Mouse (Mus musculus) left cerebral cortex, postnatal 36 days (tissue): ENCODE measurements around the gene Map3k13. TPM values are rescaled to one million over a fixed set of nuclear protein-coding genes. Genes with fewer than 3 reads are reported as not detected.

Source experiments
- DNase-seq, 2 experiments: peaks; one replicate each; pipeline ENCODE4 v3.0.0; 2021 to 2022; ENCODE audit warnings: low spot score in 2 of 2, mixed read lengths in 1 of 2
- intact Hi-C: fragments of 180-260 bp; cut with DNase I; formaldehyde crosslinking; loops from one replicate; pipeline ENCODE4 v1.15.1; 2025
- total RNA-seq, 2 experiments: library from RNA; stranded (reverse); gene quantifications; 2 replicates each; pipeline ENCODE4 v1.2.3; 2021

Map3k13 gene
- total RNA-seq, 2 experiments from 2014 or later = 13.6 to 16.8 TPM

DNA sequence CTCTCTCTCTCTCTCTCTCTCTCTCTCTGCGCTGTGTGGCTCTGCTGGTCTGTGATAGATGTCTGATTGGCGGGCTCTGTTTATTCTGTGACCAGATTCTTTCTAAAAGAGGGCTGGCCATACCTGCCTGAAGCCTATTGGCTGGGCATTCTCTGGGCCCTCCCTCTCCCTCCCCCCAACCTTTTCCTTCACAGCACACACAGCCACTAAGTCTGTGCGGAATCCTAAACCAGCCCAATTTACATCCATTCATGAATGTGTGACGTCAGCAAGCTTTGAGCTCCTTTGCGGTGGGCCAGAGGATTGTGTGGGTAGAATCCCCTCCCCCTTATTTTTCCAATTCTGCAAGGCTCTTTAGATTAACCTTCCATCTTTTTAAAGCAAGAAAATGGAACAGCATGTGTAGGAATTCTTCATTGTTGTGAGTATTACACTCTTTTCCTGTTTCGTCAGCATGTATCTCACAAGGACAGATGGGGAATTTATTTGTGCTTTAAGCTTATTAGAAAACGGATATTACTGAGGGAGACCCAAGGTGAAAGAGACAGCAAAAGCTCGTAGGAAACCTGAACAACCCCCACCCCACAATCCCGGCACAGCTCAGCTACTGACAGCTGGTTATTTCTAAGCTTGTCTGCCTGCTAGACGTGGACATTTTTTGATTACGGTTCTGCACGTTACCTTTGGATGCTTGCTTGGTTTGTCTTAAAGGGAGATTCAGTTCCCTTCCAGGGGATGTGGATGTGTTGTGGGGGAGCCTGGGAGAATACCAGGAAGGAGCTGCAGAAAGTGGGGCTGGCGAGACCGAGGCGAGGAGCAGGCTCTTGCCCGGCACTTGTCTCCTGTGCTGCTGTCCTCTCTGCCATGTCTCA, 51.9 kb downstream of the Map3k13 start:
- DNase-seq = peak; percentile 63 to 66
- intact Hi-C loops = loop anchor here (5.0 kb wide), 2 partner anchors 61 to 161 kb away; partner anchors contain the start of gene Senp2

DNA sequence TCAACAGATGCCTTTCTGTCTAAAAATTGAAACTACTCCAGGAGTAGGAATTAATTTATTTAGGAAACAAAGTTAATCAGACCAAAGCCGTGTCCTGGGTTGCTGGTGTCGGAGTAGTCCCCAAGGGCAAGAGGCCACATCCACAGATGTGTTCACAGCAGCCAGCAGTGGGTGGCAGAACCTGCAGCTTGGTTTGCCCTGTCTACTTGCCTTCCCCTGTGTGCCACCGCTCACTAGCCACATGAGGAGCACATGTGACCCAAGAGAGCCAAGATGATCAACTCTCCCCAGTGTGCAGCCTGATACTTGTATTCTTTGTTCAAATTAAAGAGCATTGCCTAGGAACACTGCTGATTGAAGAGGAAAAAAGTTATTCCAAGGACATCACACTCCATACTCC, 54.3 kb downstream of the Map3k13 start:
- intact Hi-C loops = loop anchor here (5.0 kb wide), 2 partner anchors 59 to 159 kb away; partner anchors contain the start of gene Senp2
- no peak for DNase-seq

DNA sequence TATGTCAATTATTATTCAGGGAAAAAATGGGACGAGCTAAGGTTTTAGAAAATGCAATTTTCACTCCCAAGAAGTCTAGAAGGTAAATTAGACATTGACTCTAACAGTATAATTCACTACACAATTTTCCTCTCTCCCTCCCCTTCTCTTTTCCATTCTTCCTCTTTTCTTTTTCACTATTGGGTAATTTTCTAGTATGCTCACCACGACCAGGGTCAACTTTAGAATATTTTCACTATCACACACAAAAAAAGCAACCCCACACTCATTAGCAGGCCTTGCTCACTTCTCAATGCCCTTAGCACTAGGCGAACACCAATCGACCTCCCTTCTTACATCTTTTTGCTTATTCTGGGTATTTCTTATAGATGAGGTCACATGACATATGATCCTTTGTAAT, 54.7 kb downstream of the Map3k13 start:
- no peak for DNase-seq
- intact Hi-C loops = loop anchor here (5.0 kb wide), 2 partner anchors 58 to 158 kb away; partner anchors contain the start of gene Senp2

DNA sequence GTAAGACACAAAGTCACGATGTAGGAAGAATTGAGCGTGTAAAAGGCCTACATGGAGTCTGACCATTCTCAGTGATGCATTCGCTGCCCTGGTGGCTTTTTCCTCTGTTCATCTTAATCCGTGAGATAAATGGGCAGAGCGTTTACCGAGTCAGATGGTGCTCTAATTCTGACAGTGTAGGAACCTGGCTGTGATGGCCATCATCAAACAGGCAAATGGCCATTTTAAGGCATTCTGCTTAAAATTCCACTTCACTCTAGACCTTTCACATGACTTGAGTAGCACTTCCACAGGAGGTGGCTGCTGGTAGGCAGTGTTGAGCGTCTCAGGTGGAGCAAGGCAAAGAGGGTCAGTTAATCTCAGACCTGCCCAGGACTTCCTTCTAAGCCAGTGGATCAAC, 58.2 kb downstream of the Map3k13 start:
- no peak for DNase-seq
- intact Hi-C loops = no loop called here

DNA sequence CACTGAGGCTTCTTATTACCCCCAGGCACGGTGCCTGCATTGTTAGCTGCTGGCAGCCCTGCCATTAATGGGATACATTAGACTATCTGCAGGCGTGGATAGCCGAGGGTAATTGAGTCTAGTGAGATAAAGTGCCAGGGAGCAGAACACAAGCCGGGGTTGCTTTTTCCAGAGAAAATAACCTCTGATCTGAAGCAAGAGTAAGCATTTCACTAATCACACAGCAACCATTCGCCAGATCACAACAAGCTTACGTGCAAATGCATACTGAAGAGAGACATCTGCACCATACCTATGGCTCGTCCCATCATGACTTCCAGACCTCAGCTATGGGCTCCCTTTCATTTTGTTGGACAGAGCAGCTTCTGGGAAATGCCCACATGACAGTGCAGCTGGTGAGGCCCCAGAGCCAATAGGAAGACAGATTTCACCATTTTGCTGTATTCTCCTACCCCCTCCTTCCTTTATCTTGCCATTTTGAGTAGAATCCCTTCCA, 59.3 kb downstream of the Map3k13 start:
- intact Hi-C loops = no loop called here
- no peak for DNase-seq

DNA sequence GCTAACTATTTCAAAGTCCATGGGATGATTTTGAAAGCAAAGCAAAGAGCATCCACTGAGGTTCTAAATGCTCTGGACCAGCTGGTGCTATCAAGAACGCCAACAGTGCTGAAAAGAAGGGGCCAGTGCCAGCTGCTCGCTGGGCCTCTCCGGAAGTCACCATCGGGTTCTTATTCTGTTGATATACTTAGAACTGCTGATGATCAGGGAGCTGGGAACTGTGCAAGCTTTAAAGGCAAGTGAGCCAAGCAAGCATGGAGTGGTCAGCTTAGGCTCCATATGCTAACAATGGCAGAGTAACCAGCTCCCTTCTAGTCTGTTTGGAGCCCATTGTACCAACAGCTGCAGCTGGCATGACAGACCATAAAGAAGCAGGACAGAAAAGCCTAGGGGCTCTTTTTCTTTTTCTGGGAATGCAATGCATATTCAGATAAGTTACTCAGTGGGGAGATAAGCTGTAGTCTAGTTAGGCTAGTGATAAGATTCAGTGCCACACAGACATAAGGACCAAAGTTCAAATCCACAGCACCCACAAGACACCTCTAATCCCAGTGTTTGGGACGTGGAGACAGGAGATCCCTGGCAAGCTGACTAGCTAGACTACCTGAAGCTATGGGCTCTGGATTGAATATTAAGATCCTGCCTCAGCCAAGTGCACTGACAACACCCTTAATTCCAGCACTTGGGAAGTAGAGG, 60.6 kb downstream of the Map3k13 start:
- DNase-seq = no peak
- intact Hi-C loops = no loop called here

DNA sequence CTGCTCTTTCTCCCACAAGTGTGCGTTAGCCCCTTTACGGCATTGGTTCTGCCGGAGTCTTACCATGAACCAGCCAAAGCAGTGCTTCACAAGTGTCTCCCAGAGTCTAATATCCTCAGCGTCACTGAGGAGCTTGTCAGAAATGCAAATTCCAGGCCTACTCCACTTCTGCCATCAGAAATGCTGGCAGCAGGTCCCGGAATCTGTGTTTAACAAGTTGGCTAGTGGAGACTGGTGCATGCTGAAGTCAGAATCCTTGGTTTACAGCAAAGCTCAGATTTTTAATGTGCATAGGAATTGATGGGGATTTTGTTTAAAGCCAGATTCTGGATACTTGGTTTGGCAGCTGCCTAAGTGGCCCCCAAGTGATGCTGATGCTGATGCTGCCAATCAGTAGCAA, 62.0 kb downstream of the Map3k13 start:
- intact Hi-C loops = no loop called here
- DNase-seq = peak in 1 of 2 experiments; percentile 18

DNA sequence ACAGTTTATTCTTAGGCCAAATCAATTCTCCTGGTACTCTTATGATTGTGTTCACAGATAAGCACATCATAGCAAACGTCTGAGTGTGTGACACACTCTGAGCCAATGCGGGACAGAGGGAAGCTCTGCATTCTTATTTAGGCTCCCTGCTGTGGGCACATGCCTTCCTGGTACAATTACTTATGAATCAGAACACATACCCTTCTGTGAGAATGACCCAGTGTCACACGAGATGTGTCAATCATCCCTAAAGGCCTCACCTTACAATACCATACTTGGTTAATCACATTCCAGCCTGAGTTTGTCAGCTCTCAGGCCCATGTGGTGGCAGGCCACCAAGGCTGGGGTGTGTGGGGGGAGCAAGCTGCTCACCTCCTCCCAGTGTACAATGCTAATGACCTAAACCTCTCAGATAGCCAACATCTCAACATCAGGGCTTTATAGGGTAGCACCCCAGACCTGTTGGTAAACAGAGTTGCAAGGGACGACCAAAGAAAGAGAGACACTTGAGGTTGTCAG, 63.0 kb downstream of the Map3k13 start:
- intact Hi-C loops = no loop called here

DNA sequence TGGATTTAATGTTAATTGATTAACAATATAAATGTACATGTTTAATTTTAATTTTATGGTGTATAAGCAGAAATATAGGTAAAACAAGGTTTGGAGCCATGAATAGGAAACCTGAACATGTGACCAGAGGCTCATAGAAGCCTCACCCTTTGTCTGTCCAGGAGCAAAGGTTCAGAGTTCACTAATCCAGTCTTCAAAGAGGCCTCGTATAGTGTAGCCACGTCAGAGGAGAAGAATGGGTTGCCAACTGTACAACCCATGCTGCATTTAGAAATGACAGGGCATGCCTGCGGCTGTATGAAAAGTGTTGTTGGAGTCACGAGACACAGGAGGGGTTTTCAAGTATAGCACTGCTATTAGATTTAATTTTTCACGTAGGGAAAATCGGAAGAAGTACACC, 64.0 kb downstream of the Map3k13 start:
- intact Hi-C loops = no loop called here
- no peak for DNase-seq

More for the DNA sequence above, 63.0 kb downstream of the Map3k13 start:
- DNase-seq = no peak

DNA sequence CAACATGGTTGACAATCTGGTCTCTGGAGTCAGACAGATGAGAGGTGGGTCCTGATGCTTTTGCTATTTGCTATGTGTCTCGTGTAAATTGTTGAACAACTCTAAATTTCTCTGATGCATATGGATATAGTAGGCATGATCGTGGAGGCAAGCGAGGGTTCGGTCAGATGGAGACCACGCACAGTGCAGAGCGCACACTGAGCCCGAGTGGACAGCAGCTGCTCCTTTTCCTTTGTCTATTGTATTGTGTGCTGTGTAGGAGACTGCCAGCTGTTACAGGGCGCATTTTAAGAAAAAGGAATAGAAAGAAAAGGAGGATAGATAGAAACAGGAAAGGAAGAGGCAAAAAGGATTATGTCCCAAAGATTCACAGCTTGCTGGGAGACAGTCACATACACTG, 64.7 kb downstream of the Map3k13 start:
- intact Hi-C loops = no loop called here

DNA sequence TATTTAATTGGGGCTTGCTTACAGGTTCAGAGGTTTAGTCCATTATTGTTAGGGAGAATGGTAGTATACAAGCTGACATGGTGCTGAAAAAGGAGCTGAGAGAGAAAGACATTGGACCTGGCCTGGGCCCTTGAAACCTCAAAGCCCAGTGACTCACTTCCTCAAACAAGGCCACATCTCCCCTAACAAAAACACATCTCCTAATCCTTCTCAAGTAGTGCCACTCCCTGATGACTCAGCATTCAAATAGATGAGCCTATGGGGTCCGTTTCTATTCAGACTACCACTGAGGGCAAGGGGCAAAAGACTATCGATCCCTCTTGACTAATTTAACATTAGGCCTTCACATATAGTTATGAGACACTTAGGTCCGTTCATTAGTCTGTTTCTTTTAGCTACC, 68.3 kb downstream of the Map3k13 start:
- intact Hi-C loops = no loop called here
- DNase-seq = no peak

More for the DNA sequence above, 64.7 kb downstream of the Map3k13 start:
- DNase-seq = no peak

DNA sequence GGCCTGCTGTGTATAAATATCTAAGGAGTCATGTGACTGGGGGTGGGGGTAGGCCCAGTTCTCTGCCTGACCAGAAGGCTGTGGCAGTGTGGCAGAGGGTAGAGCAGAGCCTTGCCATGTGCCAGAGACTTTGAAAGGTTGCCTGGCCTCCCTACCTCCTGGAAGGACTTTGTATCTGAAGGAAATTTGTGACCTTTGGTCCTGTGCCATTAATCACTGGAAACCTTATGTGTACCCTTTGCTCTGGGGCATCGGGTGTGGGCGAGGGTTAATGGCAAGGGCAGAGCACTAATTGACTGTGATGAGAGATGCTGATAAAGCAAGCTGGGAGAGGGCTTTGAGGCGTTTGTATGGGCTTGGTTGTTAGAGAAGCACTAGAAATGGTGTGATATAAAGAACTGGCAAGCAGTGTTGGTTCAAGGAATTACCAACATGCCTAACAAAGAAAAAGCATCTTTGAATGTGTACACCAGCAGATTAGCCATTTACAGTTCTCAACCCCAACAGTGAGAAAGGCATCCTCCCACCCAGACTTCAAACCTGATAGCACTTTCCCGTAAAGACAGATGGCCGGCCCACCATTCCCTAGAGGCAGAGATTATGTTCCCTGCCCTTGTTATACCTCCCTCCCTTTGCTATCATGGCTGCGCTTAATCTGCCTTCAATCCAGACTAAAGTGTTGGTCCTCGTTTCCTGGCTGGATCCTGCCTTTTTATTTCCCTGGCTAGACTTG, 71.3 kb downstream of the Map3k13 start:
- no peak for DNase-seq
- intact Hi-C loops = no loop called here

DNA sequence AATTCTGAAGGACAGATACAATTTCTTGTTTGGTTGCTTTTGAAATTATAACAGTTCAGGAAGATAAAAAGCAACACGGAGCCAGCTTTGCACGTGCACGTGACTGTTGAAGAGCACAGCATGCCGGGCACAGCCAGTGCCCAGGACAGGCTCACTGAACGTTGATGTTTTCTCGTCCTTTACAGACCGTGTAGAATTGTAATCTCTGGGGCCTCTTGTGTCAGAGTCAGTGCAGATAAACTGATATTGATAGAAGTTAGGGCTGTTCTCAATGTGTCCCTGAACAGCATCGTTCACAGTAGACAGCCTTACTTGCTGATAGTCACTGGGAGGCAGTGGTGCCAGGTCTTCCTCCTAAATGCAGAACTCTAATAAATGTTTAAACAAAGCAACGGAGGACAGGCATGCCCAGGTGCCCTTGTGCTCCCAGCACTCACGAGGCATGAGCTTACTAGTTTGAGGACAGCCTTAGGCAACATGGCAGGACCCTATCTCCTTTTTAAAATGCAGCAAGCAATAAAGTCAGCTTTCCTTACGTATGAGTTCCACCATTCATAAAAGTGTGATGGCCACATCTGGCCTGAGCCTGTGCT, 71.9 kb downstream of the Map3k13 start:
- DNase-seq = no peak
- intact Hi-C loops = no loop called here

DNA sequence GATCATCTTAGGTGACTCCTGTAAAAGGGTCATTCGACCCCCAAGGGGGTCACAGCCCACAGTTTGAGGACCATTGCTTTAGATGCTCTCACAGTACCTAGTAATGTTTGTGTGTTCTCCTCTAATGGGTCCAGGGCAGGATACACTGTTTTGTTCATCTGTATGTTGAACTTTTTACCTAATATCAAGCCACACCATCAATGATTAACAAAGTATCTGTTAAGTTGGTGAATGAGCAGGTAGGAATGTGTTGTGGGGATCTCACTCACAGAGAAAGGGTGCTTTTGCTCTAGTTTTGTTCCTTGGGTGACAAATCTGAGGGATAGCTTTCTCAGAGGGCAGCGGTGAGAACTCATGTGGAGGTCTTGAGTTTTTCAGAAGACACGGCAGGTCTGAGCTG, 73.6 kb downstream of the Map3k13 start:
- intact Hi-C loops = no loop called here
- no peak for DNase-seq

DNA sequence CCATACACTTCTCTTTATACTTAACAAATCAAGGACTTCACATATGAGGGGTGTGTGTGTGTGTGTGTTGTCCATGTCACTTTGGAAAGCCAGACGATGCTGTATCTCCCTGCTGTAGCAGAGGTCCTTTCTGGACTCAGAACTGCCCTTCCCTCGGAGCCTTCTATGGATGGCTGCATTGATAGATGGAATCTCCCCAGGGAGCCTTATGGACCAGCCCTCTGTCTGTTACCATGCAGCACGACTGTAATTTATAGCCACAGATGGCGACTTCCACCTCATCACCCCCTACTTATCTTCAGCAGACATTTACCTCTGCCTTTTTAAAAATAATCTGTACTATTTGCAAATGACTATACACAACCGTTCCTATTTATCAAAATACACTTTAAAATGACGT, 74.5 kb downstream of the Map3k13 start:
- intact Hi-C loops = no loop called here
- DNase-seq = no peak

DNA sequence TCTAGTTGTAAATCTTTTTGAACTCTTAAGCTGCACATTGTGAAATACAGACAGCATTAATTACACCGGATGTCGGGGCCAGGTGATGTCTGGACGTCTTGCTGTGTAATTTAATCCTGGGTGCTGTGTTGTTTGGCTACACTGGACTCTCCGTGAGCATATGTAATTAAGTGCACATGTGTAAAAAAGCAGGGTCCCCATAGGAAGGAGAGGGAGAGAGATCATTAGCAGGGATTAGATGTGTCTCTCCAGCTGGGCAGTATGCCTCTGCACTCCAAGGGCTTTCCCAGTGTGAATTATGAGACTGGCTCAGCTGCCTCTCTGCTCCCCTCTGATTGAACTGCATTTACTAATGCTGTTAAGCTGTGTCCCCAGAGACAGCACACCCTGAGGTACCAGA, 75.7 kb downstream of the Map3k13 start:
- intact Hi-C loops = no loop called here
- no peak for DNase-seq

DNA sequence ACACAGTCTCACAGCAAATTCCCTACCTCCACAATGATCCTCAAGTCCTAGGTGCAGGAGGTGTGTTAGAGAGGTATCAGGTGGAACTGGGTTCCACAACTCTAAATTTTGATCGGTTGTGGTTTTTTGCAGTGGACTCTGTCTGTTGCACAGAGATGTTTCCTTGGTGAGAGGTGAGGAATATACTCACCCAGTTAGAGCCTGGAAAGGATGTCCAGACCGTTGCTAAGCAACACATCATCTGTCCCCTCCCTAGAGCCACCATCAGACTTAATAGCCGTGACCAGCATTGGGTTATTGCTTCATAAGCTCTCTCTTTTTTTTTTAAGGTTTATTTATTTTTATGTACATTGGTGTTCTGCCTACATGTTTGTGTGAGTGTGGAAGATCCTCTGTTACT, 83.6 kb downstream of the Map3k13 start:
- no peak for DNase-seq
- intact Hi-C loops = no loop called here

DNA sequence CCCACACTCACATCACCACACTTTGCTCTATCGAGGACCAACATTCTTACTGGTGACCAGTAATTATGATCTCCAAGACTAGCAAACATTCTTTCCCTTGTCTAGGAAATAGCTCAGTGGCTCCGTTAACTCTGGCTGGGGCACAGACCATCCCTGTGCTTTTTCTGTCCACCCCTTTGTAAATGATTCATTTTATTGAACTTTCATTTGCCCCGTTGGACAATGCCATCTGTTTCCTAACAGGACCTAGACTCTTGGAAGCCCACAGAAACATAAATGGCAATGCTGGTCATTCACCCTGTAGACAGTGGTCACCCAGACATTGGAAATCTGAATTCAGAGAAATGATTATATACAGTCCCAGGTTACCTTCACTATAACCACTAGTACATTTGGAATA, 84.7 kb downstream of the Map3k13 start:
- intact Hi-C loops = no loop called here
- DNase-seq = no peak

DNA sequence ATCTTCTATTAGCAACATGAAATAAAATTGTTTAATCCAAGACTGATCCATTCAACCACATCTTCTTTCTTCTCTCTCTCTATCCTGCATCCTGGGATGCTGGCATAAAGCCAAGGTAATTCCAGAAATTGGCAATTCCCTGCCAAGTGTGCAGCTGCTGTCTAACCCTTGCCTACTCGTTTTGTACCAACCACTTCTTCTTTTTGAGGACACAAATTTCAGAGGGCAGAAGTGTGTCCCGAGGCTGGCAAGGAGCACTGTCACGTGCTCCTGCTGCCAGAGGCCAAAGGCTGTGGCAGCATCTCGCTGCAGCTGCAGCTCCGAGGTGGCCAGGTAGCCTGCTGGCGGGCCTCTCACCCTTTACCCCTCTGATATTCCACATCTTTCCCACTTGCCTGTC, 87.0 kb downstream of the Map3k13 start:
- no peak for DNase-seq
- intact Hi-C loops = no loop called here
